Mouse (Mus musculus) liver, adult 2 months (tissue): ENCODE data around the gene Apbb2.

Experiments
- CTCF ChIP-seq: fragments of 200-500 bp; IDR thresholded peaks from 2 replicates; pipeline ENCODE4 v1.5.1; 2011; ENCODE audit warnings: low read depth, low read length, control low read depth
- POLR2A ChIP-seq: fragments of 200-500 bp; IDR thresholded peaks from 2 replicates; pipeline ENCODE4 v1.6.1; 2011; ENCODE audit warnings: low read length, control low read depth; ENCODE audit not compliant: insufficient read depth; ENCODE audit errors: extremely low read depth

DNA sequence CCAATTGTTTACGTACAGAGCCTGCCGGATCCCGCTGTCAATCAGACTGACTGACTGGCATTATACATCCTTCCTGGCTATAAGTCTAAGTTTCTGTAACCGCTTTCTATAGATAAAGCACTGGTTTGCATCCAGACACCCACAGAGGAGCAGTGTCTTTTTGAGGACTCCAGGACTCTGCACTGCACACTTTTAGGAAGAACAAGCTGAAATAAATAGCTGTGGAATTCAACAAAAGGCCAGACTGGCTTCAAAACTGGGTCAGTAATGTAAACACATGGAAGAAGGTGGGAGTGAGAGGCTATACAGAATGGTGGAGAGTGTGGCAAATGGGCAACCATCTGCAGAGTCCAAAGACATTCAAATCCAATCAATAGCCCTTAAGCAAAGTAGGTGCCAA is 218.0 kb downstream of the Apbb2 start:
- TF ChIP-seq CTCF (no peak), POLR2A (no peak)
